Mouse (Mus musculus) testis, adult 2 months (tissue): ENCODE measurements around the gene Neurl4. TPM values are rescaled to one million over a fixed set of nuclear protein-coding genes. Genes with fewer than 3 reads are reported as not detected.

Source experiments
- H3K27ac ChIP-seq: fragments of 200-500 bp; 2 replicates; pipeline ENCODE4 v1.5.1; 2012; ENCODE audit warnings: low read depth, low read length; ENCODE audit not compliant: control insufficient read depth, insufficient read depth
- H3K27me3 ChIP-seq: fragments of 200-500 bp; 2 replicates; pipeline ENCODE4 v1.6.1; 2012; ENCODE audit warnings: mild to moderate bottlenecking, low read length, moderate library complexity; ENCODE audit not compliant: control insufficient read depth, insufficient read depth
- H3K36me3 ChIP-seq: fragments of 200-500 bp; 2 replicates; pipeline ENCODE4 v1.6.1; 2012; ENCODE audit warnings: mild to moderate bottlenecking, low read length; ENCODE audit not compliant: control insufficient read depth, insufficient read depth
- H3K4me1 ChIP-seq: fragments of 200-500 bp; 2 replicates; pipeline ENCODE4 v1.6.1; 2012; ENCODE audit warnings: low read length; ENCODE audit not compliant: control insufficient read depth, insufficient read depth
- H3K4me3 ChIP-seq: fragments of 200-500 bp; 2 replicates; pipeline ENCODE4 v1.5.1; 2012; ENCODE audit warnings: low read depth, mild to moderate bottlenecking, low read length, moderate library complexity, mixed read lengths; ENCODE audit not compliant: control insufficient read depth
- CTCF ChIP-seq: fragments of 200-500 bp; IDR thresholded peaks from 2 replicates; pipeline ENCODE4 v1.5.1; 2012; ENCODE audit warnings: low read depth, mild to moderate bottlenecking, inconsistent platforms, low read length, moderate library complexity; ENCODE audit not compliant: control insufficient read depth, insufficient read depth, insufficient replicate concordance
- POLR2A ChIP-seq: fragments of 200-500 bp; IDR thresholded peaks from 2 replicates; pipeline ENCODE4 v1.6.1; 2012; ENCODE audit warnings: low read depth, mild to moderate bottlenecking, inconsistent platforms, low read length, moderate library complexity; ENCODE audit not compliant: control insufficient read depth
- polyA plus RNA-seq: library from polyadenylated mRNA; depleted of rRNA; stranded (reverse); fragments of >200 nt; gene quantifications from 2 replicates; pipeline ENCODE4 v1.2.3, GENCODE M21; 2012

Gene Neurl4
- polyA plus RNA-seq, 1 experiment = 57.7 TPM

GRCm38 (mm10) chr11:69876867-69877266 lies 24.0 kb upstream of the Neurl4 start:
- Histone ChIP-seq H3K36me3 (no peaks in the 10 kb centered on the region), H3K27ac (no peak overlapping the region), H3K4me3 (peak overlapping the region; percentile 81), H3K4me1 (peaks cover 32% of the 10 kb centered on the region), H3K27me3 (no peaks in the 10 kb centered on the region)
- TF ChIP-seq CTCF (peak; percentile 94), POLR2A (no peak)

- no peak within 1 kb of the TSS for H3K27ac ChIP-seq
- H3K4me3 ChIP-seq = peak within 1 kb of the TSS; percentile 81
- no peaks in the 10 kb centered on the region for H3K27me3 ChIP-seq
- TF ChIP-seq CTCF = no peak
- TF ChIP-seq POLR2A = 0 out of 2 replicates have a peak, but pooled peaks have one; percentile 35
- peaks cover 35% of the 10 kb centered on the region for H3K4me1 ChIP-seq
- H3K36me3 ChIP-seq = no peaks in the 10 kb centered on the region
These were observed 23.0 kb upstream of the Neurl4 start, which contains the start of gene Tmem95 for GRCm38 (mm10) chr11:69877878-69878277. Gene Tmem95, minus strand, starts transcription at chr11:69878018.

GRCm38 (mm10) chr11:69878399-69878798 lies 22.5 kb upstream of the Neurl4 start:
- peak overlapping the region; percentile 81; the same call in 1 of the 2 replicates for H3K4me3 ChIP-seq
- no peaks in the 10 kb centered on the region for H3K27me3 ChIP-seq
- TF ChIP-seq POLR2A = no peak
- TF ChIP-seq CTCF = no peak
- H3K27ac ChIP-seq = no peak overlapping the region
- H3K4me1 ChIP-seq = peaks cover 35% of the 10 kb centered on the region
- no peaks in the 10 kb centered on the region for H3K36me3 ChIP-seq

- Histone ChIP-seq H3K27ac (no peak overlapping the region), H3K4me3 (no peak overlapping the region), H3K36me3 (no peaks in the 10 kb centered on the region), H3K27me3 (no peaks in the 10 kb centered on the region), H3K4me1 (peaks cover 35% of the 10 kb centered on the region)
- TF ChIP-seq CTCF = no peak
- TF ChIP-seq POLR2A = no peak
These were observed 21.9 kb upstream of the Neurl4 start for GRCm38 (mm10) chr11:69878952-69879351.

GRCm38 (mm10) chr11:69879711-69880110 lies 21.2 kb upstream of the Neurl4 start:
- Histone ChIP-seq H3K4me1 (peaks cover 37% of the 10 kb centered on the region), H3K27ac (no peak overlapping the region), H3K36me3 (no peaks in the 10 kb centered on the region), H3K4me3 (peak overlapping the region; percentile 25), H3K27me3 (no peaks in the 10 kb centered on the region)
- TF ChIP-seq POLR2A = no peak
- TF ChIP-seq CTCF = no peak

GRCm38 (mm10) chr11:69880506-69880852 lies 20.4 kb upstream of the Neurl4 start:
- no peaks in the 10 kb centered on the region for H3K27me3 ChIP-seq
- peaks cover 37% of the 10 kb centered on the region for H3K4me1 ChIP-seq
- peak overlapping the region; percentile 30 for H3K27ac ChIP-seq
- TF ChIP-seq CTCF (peak; percentile 53; the same call in 1 of the 2 replicates), POLR2A (no peak)
- H3K4me3 ChIP-seq = peak overlapping the region; percentile 66
- no peaks in the 10 kb centered on the region for H3K36me3 ChIP-seq

- H3K36me3 ChIP-seq = no peaks in the 10 kb centered on the region
- TF ChIP-seq CTCF = no peak
- peak; percentile 33 for TF ChIP-seq POLR2A
- peak within 1 kb of the TSS; percentile 30 for H3K27ac ChIP-seq
- H3K27me3 ChIP-seq = no peaks in the 10 kb centered on the region
- peak within 1 kb of the TSS; percentile 66 for H3K4me3 ChIP-seq
- peaks cover 37% of the 10 kb centered on the region for H3K4me1 ChIP-seq
These were observed 19.8 kb upstream of the Neurl4 start, which contains the start of gene Kctd11 for GRCm38 (mm10) chr11:69880853-69881603. Gene Kctd11, minus strand, starts transcription at chr11:69881406.
